Mouse (Mus musculus) midbrain, embryonic 15.5 days (tissue): ENCODE data around the gene Skint4. TPM values are rescaled to one million over a fixed set of nuclear protein-coding genes. Genes with fewer than 3 reads are reported as not detected.

ENCODE experiments used
- ATAC-seq: fragments of 200-750 bp; cut with Nextera tagmentation; replicated peaks from 2 replicates; pipeline ENCODE4 v1.8.0; 2017; ENCODE audit warnings: moderate TSS enrichment
- H3K27ac ChIP-seq: fragments of 300-500 bp; sonication (generic); 2 replicates; pipeline ENCODE4 v1.5.1; 2015; ENCODE audit warnings: mild to moderate bottlenecking, inconsistent platforms
- H3K27me3 ChIP-seq: fragments of 300-500 bp; sonication (generic); replicated peaks from 2 replicates; pipeline ENCODE4 v1.6.1; 2015; ENCODE audit warnings: inconsistent platforms
- H3K36me3 ChIP-seq: fragments of 300-500 bp; sonication (generic); replicated peaks from 2 replicates; pipeline ENCODE4 v1.6.1; 2015; ENCODE audit warnings: inconsistent platforms
- H3K4me1 ChIP-seq: fragments of 300-500 bp; sonication (generic); 2 replicates; pipeline ENCODE4 v1.6.1; 2015; ENCODE audit warnings: inconsistent platforms
- H3K4me2 ChIP-seq: fragments of 300-500 bp; sonication (generic); 2 replicates; pipeline ENCODE4 v1.6.1; 2015; ENCODE audit warnings: inconsistent platforms, mild to moderate bottlenecking, moderate library complexity
- H3K4me3 ChIP-seq: fragments of 300-500 bp; sonication (generic); 2 replicates; pipeline ENCODE4 v1.5.1; 2015; ENCODE audit warnings: mild to moderate bottlenecking, inconsistent platforms
- H3K9ac ChIP-seq: fragments of 300-500 bp; sonication (generic); 2 replicates; pipeline ENCODE4 v1.6.1; 2015; ENCODE audit warnings: mild to moderate bottlenecking, inconsistent platforms
- H3K9me3 ChIP-seq: fragments of 300-500 bp; sonication (generic); 2 replicates; pipeline ENCODE4 v1.6.1; 2016; ENCODE audit warnings: inconsistent platforms
- polyA plus RNA-seq: library from polyadenylated mRNA; unstranded; fragments of >200 nt; fragmentation: Nextera tagmentation; extraction: Ambion mirVana; gene quantifications from 2 replicates; pipeline ENCODE4 v1.2.1, GENCODE M21; 2015

Skint4 gene
- not detected in 2 replicates for polyA plus RNA-seq

DNA sequence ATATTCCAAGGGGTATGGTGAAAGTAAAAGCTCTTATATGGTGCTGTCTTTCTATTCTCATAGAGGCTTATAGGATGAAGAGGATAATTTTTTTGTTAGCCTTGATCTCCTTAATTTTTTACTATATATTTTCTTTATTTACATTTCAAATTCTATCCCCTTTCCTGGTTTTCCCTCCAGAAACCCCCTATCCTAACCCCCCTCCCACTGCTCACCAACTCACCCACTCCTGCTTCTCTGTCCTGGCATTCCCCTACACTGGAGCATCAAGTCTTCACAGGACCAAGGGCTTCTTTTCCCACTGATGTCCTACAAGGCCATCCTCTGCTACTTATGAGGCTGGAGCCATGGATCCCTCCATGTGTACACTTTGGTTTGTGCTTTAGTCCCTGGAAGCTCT, at the start of gene Skint4:
TSS of gene Skint4 (plus strand) at position 301 of the 400 bp plus-strand sequence.
- Histone ChIP-seq H3K9ac (no peak within 1 kb of the TSS), H3K27me3 (no peaks in the 10 kb centered on the region), H3K36me3 (no peaks in the 10 kb centered on the region), H3K4me3 (no peak within 1 kb of the TSS), H3K4me2 (no peak within 1 kb of the TSS), H3K27ac (no peak within 1 kb of the TSS), H3K9me3 (no peaks in the 10 kb centered on the region), H3K4me1 (no peaks in the 10 kb centered on the region)
- no peak for ATAC-seq

Other genes with a start within 250 kb of the Skint4 start
- not detected in 2 replicates for gene Slc5a9, start 169.1 kb upstream of the Skint4 start, polyA plus RNA-seq
- gene Skint8, start 152.6 kb upstream of the Skint4 start, polyA plus RNA-seq = not detected in 2 replicates
- not detected in 2 replicates for gene Skint7, start 99.1 kb upstream of the Skint4 start, polyA plus RNA-seq
- gene Skint1, start 65.7 kb upstream of the Skint4 start, polyA plus RNA-seq = not detected in 2 replicates
- not detected in 2 replicates for gene Skint3, start 160.2 kb downstream of the Skint4 start, polyA plus RNA-seq